Mouse (Mus musculus) cortical plate, adult 2 months (tissue): ENCODE results near the gene Carmil1.

Source experiments
- CTCF ChIP-seq: fragments of 200-500 bp; IDR thresholded peaks from 2 replicates; pipeline ENCODE4 v1.5.1; 2011; ENCODE audit warnings: mild to moderate bottlenecking, control low read depth, low read length; ENCODE audit not compliant: insufficient read depth; ENCODE audit errors: extremely low read depth
- POLR2A ChIP-seq: fragments of 200-500 bp; IDR thresholded peaks from 2 replicates; pipeline ENCODE4 v1.6.1; 2011; ENCODE audit warnings: mild to moderate bottlenecking, low read length, control low read depth; ENCODE audit not compliant: insufficient read depth; ENCODE audit errors: extremely low read depth

- TF ChIP-seq CTCF (peak; percentile 85), POLR2A (no peak)
These were observed 16.7 kb upstream of the Carmil1 start for GRCm38 (mm10) chr13:24297252-24297651.
